Mouse (Mus musculus) limb, embryonic 11.5 days (tissue): ENCODE measurements around the gene Caprin1. TPM values are rescaled to one million over a fixed set of nuclear protein-coding genes. Genes with fewer than 3 reads are reported as not detected.

Experiments used
- ATAC-seq: fragments of 200-750 bp; cut with Nextera tagmentation; 2 replicates; pipeline ENCODE4 v1.8.0; 2017; ENCODE audit warnings: low read depth; ENCODE audit not compliant: insufficient number of reproducible peaks, low FRiP score, low TSS enrichment
- DNase-seq: peaks from one replicate; pipeline ENCODE4 v3.0.0-alpha.2; 2015; ENCODE audit warnings: low spot score
- H3K27ac ChIP-seq: fragments of 300-500 bp; sonication (generic); replicated peaks from 2 replicates; pipeline ENCODE4 v1.5.1; 2014; ENCODE audit warnings: low read depth, mild to moderate bottlenecking, low read length
- H3K27me3 ChIP-seq: fragments of 300-500 bp; sonication (generic); 2 replicates; pipeline ENCODE4 v1.6.1; 2014; ENCODE audit warnings: mild to moderate bottlenecking, low read length, mixed read lengths; ENCODE audit not compliant: control insufficient read depth, insufficient read depth
- H3K36me3 ChIP-seq: fragments of 300-500 bp; sonication (generic); 2 replicates; pipeline ENCODE4 v1.6.1; 2014; ENCODE audit warnings: mild to moderate bottlenecking, low read length, moderate library complexity, mixed read lengths; ENCODE audit not compliant: control insufficient read depth, insufficient read depth
- H3K4me1 ChIP-seq: fragments of 300-500 bp; sonication (generic); 2 replicates; pipeline ENCODE4 v1.6.1; 2014; ENCODE audit warnings: low read length, mixed read lengths; ENCODE audit not compliant: control insufficient read depth, insufficient read depth
- H3K4me2 ChIP-seq: fragments of 300-500 bp; sonication (generic); 2 replicates; pipeline ENCODE4 v1.6.1; 2014; ENCODE audit warnings: low read depth, mild to moderate bottlenecking, moderate library complexity; ENCODE audit not compliant: severe bottlenecking
- H3K4me3 ChIP-seq: fragments of 300-500 bp; sonication (generic); 2 replicates; pipeline ENCODE4 v1.5.1; 2014; ENCODE audit warnings: low read depth, low read length
- H3K9ac ChIP-seq: fragments of 300-500 bp; sonication (generic); 2 replicates; pipeline ENCODE4 v1.6.1; 2014; ENCODE audit warnings: mild to moderate bottlenecking, low read length
- H3K9me3 ChIP-seq: fragments of 300-500 bp; sonication (generic); 2 replicates; pipeline ENCODE4 v1.6.1; 2016; ENCODE audit warnings: low read length; ENCODE audit not compliant: control insufficient read depth
- WGBS: fragments of 180-500 bp; shearing (Covaris S2); extraction: QIAGEN DNeasy Blood & Tissue Kit; methylation state at CpG from one replicate; pipeline ENCODE4 v1.1.7; 2014; 5-methylcytosine and 5-hydroxymethylcytosine counted together
- polyA plus RNA-seq: library from polyadenylated mRNA; unstranded; fragments of >200 nt; fragmentation: Nextera tagmentation; extraction: Ambion mirVana; gene quantifications from 2 replicates; pipeline ENCODE4 v1.2.1, GENCODE M21; 2014

Caprin1 gene
- polyA plus RNA-seq, 1 experiment from 2014 or later, result 602 TPM

GRCm38 (mm10) chr2:103835614-103836395 lies 38.4 kb upstream of the Caprin1 start:
- Histone ChIP-seq H3K4me1 (no peaks in the 10 kb centered on the region), H3K36me3 (no peaks in the 10 kb centered on the region), H3K4me2 (no peak overlapping the region), H3K9me3 (no peaks in the 10 kb centered on the region), H3K4me3 (no peak overlapping the region), H3K27ac (no peak overlapping the region), H3K27me3 (no peaks in the 10 kb centered on the region), H3K9ac (no peak overlapping the region)
- DNase-seq, result no peak
- 82% methylated on average over 11 of the region's 11 CpGs for WGBS
- no peak for ATAC-seq

GRCm38 (mm10) chr2:103833816-103834445 lies 36.5 kb upstream of the Caprin1 start:
- H3K4me2 ChIP-seq, result no peak overlapping the region
- H3K36me3 ChIP-seq, result no peaks in the 10 kb centered on the region
- H3K27me3 ChIP-seq, result no peaks in the 10 kb centered on the region
- no peak for DNase-seq
- H3K9me3 ChIP-seq, result no peaks in the 10 kb centered on the region
- no peak overlapping the region for H3K4me3 ChIP-seq
- no peak overlapping the region for H3K9ac ChIP-seq
- no peaks in the 10 kb centered on the region for H3K4me1 ChIP-seq
- ATAC-seq, result no peak
- WGBS, result 78% methylated on average over 3 of the region's 3 CpGs
- no peak overlapping the region for H3K27ac ChIP-seq

DNA sequence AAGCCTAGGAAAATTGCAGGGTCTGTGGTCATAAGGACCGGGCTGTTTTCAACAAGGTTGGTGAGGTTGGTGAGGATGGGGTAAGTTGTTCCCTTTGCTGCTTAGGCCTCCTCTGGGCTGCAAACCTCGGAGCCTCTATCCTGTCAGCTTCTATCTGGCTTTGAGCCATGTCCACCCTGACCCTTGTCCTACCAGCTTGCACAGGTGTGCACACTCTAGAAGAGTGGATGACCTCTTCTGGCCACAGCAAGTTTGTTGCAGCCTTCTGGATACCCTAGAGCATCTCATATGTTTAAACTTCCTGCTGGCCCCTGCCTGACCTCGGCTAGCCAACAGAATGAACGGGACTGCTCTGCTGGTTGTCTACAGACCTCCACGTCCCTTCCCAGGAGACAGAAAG lies 35.5 kb upstream of the Caprin1 start:
- no peaks in the 10 kb centered on the region for H3K36me3 ChIP-seq
- H3K9ac ChIP-seq, result no peak overlapping the region
- no peaks in the 10 kb centered on the region for H3K9me3 ChIP-seq
- no peaks in the 10 kb centered on the region for H3K27me3 ChIP-seq
- H3K4me3 ChIP-seq, result no peak overlapping the region
- H3K27ac ChIP-seq, result no peak overlapping the region
- no peak overlapping the region for H3K4me2 ChIP-seq
- whole genome bisulfite sequencing, result 71% methylated on average over 5 of the region's 5 CpGs
- DNase-seq, result no peak
- H3K4me1 ChIP-seq, result no peaks in the 10 kb centered on the region
- no peak for ATAC-seq

DNA sequence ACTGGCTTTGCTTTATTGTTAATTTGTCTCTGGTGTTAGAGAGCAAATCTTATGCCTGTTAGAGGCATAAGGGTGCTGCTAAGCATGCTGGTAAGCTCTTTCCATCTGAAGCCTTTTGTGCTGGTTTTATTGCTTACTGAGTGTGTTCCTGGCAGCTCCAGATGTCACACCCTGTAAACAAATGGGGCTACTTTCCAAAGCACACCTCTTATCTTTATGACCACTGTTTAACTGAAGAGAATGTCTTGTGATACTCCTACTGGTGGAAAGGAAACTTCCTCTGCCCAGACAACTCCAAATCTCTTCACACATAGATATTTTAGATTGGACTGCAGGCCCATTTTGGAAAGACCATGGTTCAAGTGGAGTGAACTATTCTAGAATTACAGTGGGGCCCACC lies 31.5 kb upstream of the Caprin1 start:
- Histone ChIP-seq H3K27me3 (no peaks in the 10 kb centered on the region), H3K4me1 (no peaks in the 10 kb centered on the region), H3K4me2 (no peak overlapping the region), H3K27ac (no peak overlapping the region), H3K4me3 (no peak overlapping the region), H3K9me3 (no peaks in the 10 kb centered on the region), H3K9ac (no peak overlapping the region), H3K36me3 (no peaks in the 10 kb centered on the region)
- no peak for ATAC-seq
- DNase-seq, result no peak

DNA sequence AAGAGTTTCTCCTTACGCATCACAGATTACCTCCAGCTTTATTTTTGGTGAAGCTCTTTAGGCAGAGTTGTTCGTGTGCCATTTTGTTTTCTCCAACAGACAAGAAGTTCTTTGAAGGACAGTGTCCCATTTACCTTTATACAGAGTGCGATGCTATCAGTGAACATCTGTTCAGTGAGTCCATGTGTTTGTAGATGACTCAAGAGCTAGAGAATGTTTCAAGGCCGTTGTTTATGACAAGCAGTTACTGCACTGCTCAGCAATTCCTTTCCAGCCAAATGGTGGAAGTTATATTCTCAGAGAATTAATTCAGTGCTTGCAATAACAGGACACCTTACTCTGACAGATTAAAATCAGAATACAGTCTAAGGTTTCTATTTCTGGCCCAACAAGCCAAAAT lies 27.5 kb upstream of the Caprin1 start:
- Histone ChIP-seq H3K27ac (no peak overlapping the region), H3K4me3 (no peak overlapping the region), H3K9ac (no peak overlapping the region), H3K4me1 (no peaks in the 10 kb centered on the region), H3K27me3 (no peaks in the 10 kb centered on the region), H3K4me2 (no peak overlapping the region), H3K36me3 (no peaks in the 10 kb centered on the region), H3K9me3 (no peaks in the 10 kb centered on the region)
- ATAC-seq (no peak), DNase-seq (no peak)
- 90% methylated on average over 4 of the region's 4 CpGs for WGBS

GRCm38 (mm10) chr2:103822560-103822959 lies 25.1 kb upstream of the Caprin1 start:
- Histone ChIP-seq H3K36me3 (no peaks in the 10 kb centered on the region), H3K9me3 (no peaks in the 10 kb centered on the region), H3K4me1 (no peaks in the 10 kb centered on the region), H3K4me2 (no peak overlapping the region), H3K27ac (no peak overlapping the region), H3K4me3 (no peak overlapping the region), H3K27me3 (no peaks in the 10 kb centered on the region), H3K9ac (no peak overlapping the region)
- 70% methylated on average over 7 of the region's 7 CpGs for WGBS
- DNase-seq (no peak), ATAC-seq (no peak)

DNA sequence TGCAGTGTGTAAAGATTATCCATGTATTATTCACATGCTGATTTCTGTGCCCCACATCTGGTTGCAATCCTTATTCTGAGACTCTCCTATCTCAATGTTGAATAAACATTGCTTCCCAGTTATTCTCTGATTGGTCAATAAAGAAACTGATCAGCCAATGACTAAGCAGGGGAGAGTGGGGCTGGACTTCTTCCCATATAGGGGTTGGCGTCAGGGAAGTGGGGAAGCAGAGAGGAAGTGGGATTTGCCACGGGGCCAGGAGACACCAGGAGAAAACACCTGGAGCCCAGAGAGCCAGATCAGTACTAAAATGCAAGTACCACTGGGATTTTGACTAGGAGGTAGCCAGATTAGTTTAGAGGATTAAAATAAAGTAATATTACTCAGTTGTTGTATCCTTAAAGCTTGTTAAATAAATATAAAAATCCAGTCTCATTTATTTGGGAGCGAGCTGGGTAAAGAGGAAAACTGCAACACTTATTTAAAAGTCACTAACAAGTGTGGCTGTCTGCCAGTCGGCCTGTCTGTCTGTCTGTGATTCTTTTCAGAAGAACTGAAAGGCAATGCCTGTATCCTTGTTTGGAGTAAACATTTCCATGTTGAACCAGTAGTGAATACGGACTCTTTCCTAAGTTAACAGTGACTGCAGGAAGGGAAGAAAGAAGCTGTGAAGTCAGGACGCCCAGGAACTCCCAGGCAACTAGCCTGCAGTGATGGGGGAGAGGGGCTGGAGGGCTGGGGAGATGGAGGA lies 19.9 kb upstream of the Caprin1 start:
- Histone ChIP-seq H3K4me2 (peak overlapping the region; percentile 7; the same call in 1 of the 2 replicates), H3K27ac (no peak overlapping the region), H3K4me1 (no peaks in the 10 kb centered on the region), H3K4me3 (no peak overlapping the region), H3K36me3 (no peaks in the 10 kb centered on the region), H3K9me3 (no peaks in the 10 kb centered on the region), H3K9ac (no peak overlapping the region), H3K27me3 (no peaks in the 10 kb centered on the region)
- DNase-seq (peak; percentile 50), ATAC-seq (peak; percentile 81)
- 35% methylated on average over 6 of the region's 6 CpGs for WGBS

DNA sequence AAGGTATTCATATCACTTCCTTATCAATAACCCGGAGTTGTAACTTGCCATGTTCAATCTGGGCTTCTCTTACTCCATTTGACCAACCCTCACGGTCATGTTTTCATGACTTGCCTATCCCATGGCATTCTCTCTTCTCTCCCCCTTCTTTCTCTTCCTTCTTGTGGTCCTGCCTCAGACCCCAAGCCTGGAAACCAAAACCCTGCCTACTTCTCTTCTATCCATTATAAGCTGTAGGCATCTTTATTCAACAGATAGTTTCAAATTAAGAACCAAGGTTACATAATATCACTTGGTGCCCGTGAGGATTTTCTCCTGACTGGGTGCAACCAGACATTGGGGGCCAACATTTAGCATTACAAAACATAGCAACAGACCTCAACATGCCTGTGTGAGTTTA lies 18.5 kb upstream of the Caprin1 start:
- H3K9me3 ChIP-seq, result no peaks in the 10 kb centered on the region
- H3K4me1 ChIP-seq, result no peaks in the 10 kb centered on the region
- no peak for DNase-seq
- no peak overlapping the region for H3K27ac ChIP-seq
- H3K4me3 ChIP-seq, result no peak overlapping the region
- H3K9ac ChIP-seq, result no peak overlapping the region
- no peak overlapping the region for H3K4me2 ChIP-seq
- no peaks in the 10 kb centered on the region for H3K36me3 ChIP-seq
- WGBS, result 91% methylated on average over 3 of the region's 3 CpGs
- no peaks in the 10 kb centered on the region for H3K27me3 ChIP-seq
- no peak for ATAC-seq
